Mouse (Mus musculus) hindbrain, embryonic 13.5 days (tissue): ENCODE results near the gene Mrpl57. TPM values are rescaled to one million over a fixed set of nuclear protein-coding genes. Genes with fewer than 3 reads are reported as not detected.

Source experiments
- ATAC-seq: fragments of 200-750 bp; cut with Nextera tagmentation; 2 replicates; pipeline ENCODE4 v1.8.0; 2017; ENCODE audit warnings: moderate TSS enrichment; ENCODE audit not compliant: low FRiP score
- H3K27ac ChIP-seq: fragments of 300-500 bp; sonication (generic); 2 replicates; pipeline ENCODE4 v1.5.1; 2015; ENCODE audit warnings: inconsistent platforms, mild to moderate bottlenecking, moderate library complexity
- H3K27me3 ChIP-seq: fragments of 300-500 bp; sonication (generic); 2 replicates; pipeline ENCODE4 v1.6.1; 2015; ENCODE audit warnings: mild to moderate bottlenecking, inconsistent platforms
- H3K36me3 ChIP-seq: fragments of 300-500 bp; sonication (generic); 2 replicates; pipeline ENCODE4 v1.6.1; 2015; ENCODE audit warnings: mild to moderate bottlenecking, inconsistent platforms
- H3K4me1 ChIP-seq: fragments of 300-500 bp; sonication (generic); replicated peaks from 2 replicates; pipeline ENCODE4 v1.6.1; 2015; ENCODE audit warnings: inconsistent platforms
- H3K4me2 ChIP-seq: fragments of 300-500 bp; sonication (generic); 2 replicates; pipeline ENCODE4 v1.6.1; 2015; ENCODE audit warnings: inconsistent platforms, mild to moderate bottlenecking, moderate library complexity
- H3K4me3 ChIP-seq: fragments of 300-500 bp; sonication (generic); 2 replicates; pipeline ENCODE4 v1.5.1; 2015; ENCODE audit warnings: mild to moderate bottlenecking, inconsistent platforms
- H3K9ac ChIP-seq: fragments of 300-500 bp; sonication (generic); 2 replicates; pipeline ENCODE4 v1.6.1; 2015; ENCODE audit warnings: mild to moderate bottlenecking, inconsistent platforms
- H3K9me3 ChIP-seq: fragments of 300-500 bp; sonication (generic); 2 replicates; pipeline ENCODE4 v1.6.1; 2016; ENCODE audit warnings: inconsistent platforms
- WGBS: fragments of 180-500 bp; shearing (Covaris S2); methylation state at CpG from one replicate; pipeline ENCODE4 v1.1.7; 2015; 5-methylcytosine and 5-hydroxymethylcytosine counted together
- microRNA-seq: library from miRNA; unstranded; fragments of <30 nt; microRNA quantifications from one replicate; pipeline ENCODE4, GENCODE M21; 2016
- polyA plus RNA-seq: library from polyadenylated mRNA; unstranded; fragments of >200 nt; fragmentation: Nextera tagmentation; extraction: Ambion mirVana; gene quantifications from 2 replicates; pipeline ENCODE4 v1.2.1, GENCODE M21; 2015

The Mrpl57 gene
- polyA plus RNA-seq, 1 experiment from 2014 or later: 153 TPM

GRCm38 (mm10) chr14:57865256-57865655 lies 39.2 kb downstream of the Mrpl57 start:
- H3K4me2 ChIP-seq: no peak overlapping the region
- peaks cover 53% of the 10 kb centered on the region for H3K36me3 ChIP-seq
- no peak overlapping the region for H3K4me3 ChIP-seq
- 90% methylated on average over 3 of the region's 3 CpGs for WGBS
- no peak for ATAC-seq
- H3K4me1 ChIP-seq: no peaks in the 10 kb centered on the region
- H3K27me3 ChIP-seq: no peaks in the 10 kb centered on the region
- no peak overlapping the region for H3K27ac ChIP-seq
- no peak overlapping the region for H3K9ac ChIP-seq
- H3K9me3 ChIP-seq: no peaks in the 10 kb centered on the region

- no peak for ATAC-seq
- Histone ChIP-seq H3K4me2 (no peak overlapping the region), H3K9ac (no peak overlapping the region), H3K36me3 (peaks cover 53% of the 10 kb centered on the region), H3K27me3 (no peaks in the 10 kb centered on the region), H3K4me1 (no peaks in the 10 kb centered on the region), H3K27ac (no peak overlapping the region), H3K9me3 (no peaks in the 10 kb centered on the region), H3K4me3 (no peak overlapping the region)
- 97% methylated on average over 3 of the region's 3 CpGs for WGBS
Measured at GRCm38 (mm10) chr14:57866676-57867276, 40.7 kb downstream of the Mrpl57 start.

GRCm38 (mm10) chr14:57877921-57878320 lies 51.9 kb downstream of the Mrpl57 start:
- no peaks in the 10 kb centered on the region for H3K9me3 ChIP-seq
- H3K4me1 ChIP-seq: peaks cover 17% of the 10 kb centered on the region
- H3K27me3 ChIP-seq: no peaks in the 10 kb centered on the region
- H3K4me2 ChIP-seq: no peak overlapping the region
- ATAC-seq: no peak
- WGBS: 93% methylated on average over 9 of the region's 9 CpGs
- H3K9ac ChIP-seq: no peak overlapping the region
- H3K36me3 ChIP-seq: peaks cover 4% of the 10 kb centered on the region
- H3K27ac ChIP-seq: no peak overlapping the region
- H3K4me3 ChIP-seq: no peak overlapping the region

Small RNA genes lying within 50 kb of the gene (microRNA-seq; reads per million reads assigned to microRNA genes)
- not detected for gene Mir3077

Other genes starting within 250 kb of the Mrpl57 start
- 11.6 and 14.9 TPM in 2 replicates for gene Xpo4, start 160.8 kb upstream of the Mrpl57 start, polyA plus RNA-seq
- gene Gm49361, start 80.1 kb upstream of the Mrpl57 start, polyA plus RNA-seq: not detected in 2 replicates
- 9.6 and 10.5 TPM in 2 replicates for gene Lats2, start 67.8 kb upstream of the Mrpl57 start, polyA plus RNA-seq
- 22.0 and 30.5 TPM in 2 replicates for gene Sap18, start 28.1 kb upstream of the Mrpl57 start, polyA plus RNA-seq
- 9.8 and 10.2 TPM in 2 replicates for gene Ska3, start within 50 bp of the Mrpl57 start, polyA plus RNA-seq
- gene Zdhhc20, start 64.0 kb downstream of the Mrpl57 start, polyA plus RNA-seq: 46.6 and 46.7 TPM in 2 replicates
- gene Micu2, start 173.0 kb downstream of the Mrpl57 start, polyA plus RNA-seq: 68.1 and 69.2 TPM in 2 replicates
- gene Fgf9, start 244.3 kb downstream of the Mrpl57 start, polyA plus RNA-seq: 15.6 and 16.4 TPM in 2 replicates